Mouse (Mus musculus): ENCODE measurements at regions not wholly inside any gene's neighbourhood (a gene's known extent, or its start where the extent isn't known, plus 50 kb on each side); places are given as distances from the start of the nearest gene placed in this dataset.
A peak's percentile ranks its signal among the peaks of the same experiment; 100 is the strongest.

DNA sequence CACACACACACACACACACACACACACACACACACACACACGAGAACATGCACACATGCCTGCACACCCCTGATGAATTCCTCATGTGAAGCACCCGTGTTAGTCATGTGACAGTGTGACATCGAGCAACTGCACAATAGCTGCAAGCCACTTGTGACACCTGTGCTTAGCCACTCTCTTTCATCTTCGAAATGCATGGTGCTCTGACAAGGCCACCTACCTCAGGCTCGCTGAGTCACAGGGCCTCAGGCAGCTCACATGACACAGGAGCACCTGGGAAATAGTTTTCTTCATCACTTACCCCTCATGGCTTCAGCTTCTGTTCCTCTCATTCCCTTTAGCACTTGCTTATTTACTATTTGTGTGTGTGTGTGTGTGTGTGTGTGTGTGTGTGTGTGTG lies 213.4 kb upstream of the Zfp64 start:
- 80% methylated on average over 5 of the region's 5 CpGs for WGBS
- Histone ChIP-seq H3K27ac (replicated peaks; ENCODE audit: low read depth, low read length) (no peak overlapping the region), H3K9ac (replicated peaks; ENCODE audit: low read length) (no peak overlapping the region), H3K4me3 (replicated peaks; ENCODE audit: low read depth, low read length) (no peak overlapping the region), H3K27me3 (ENCODE audit: control insufficient read depth, insufficient read depth, low read length) (no peaks in the 10 kb centered on the region), H3K36me3 (ENCODE audit: control insufficient read depth, insufficient read depth, low read length) (no peaks in the 10 kb centered on the region), H3K4me1 (ENCODE audit: control insufficient read depth, insufficient read depth, low read length) (no peaks in the 10 kb centered on the region), H3K4me2 (ENCODE audit: low read length) (no peak overlapping the region), H3K9me3 (ENCODE audit: control insufficient read depth, low read length) (no peaks in the 10 kb centered on the region)
- DNase-seq (no peak), ATAC-seq (ENCODE audit: low FRiP score, low TSS enrichment) (no peak)

DNA sequence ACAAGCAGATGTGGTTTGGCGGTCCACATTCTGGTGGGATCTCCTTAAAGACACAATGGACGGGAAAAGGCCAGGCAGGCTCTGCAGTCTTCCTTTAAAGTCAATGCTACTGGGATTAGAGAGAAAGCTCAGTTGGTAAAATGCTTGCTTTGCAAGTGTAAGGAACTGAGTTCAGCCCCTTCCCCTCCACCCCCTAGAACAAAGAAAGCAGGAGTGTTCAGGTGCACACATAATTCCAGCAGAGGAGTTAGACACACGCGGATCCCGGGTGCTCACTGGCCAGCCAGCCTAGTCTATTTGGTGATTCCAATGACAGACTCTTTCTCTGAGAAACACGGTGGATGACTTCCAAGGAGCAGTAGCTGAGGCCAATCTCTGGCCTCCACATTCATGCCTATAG lies 213.0 kb upstream of the Zfp64 start:
- no peak overlapping the region for H3K27ac ChIP-seq (replicated peaks; ENCODE audit: low read depth, low read length)
- WGBS, result 72% methylated on average over 6 of the region's 6 CpGs

DNA sequence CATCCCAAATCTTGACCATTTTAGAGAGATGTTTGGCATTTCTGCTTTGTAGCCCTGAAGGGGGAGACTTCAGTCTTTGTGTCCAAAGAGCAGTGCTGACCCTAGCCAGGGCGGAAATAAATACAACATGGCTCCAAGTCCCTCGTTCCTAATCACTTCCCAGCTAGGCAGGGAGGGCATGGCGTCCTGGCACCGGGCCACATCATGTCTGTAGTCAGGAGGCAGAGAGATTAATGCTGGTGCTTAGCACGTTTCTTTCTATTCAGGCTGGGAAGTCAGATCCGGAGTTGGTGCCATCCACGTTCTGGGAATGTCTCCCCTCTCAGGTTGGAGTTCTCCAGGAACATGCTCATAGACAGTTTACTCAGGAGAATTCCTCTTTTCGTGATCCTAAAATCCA lies 206.3 kb upstream of the Zfp64 start:
- WGBS, result 80% methylated on average over 8 of the region's 8 CpGs
- Histone ChIP-seq H3K4me2 (ENCODE audit: low read length) (no peak overlapping the region), H3K4me1 (ENCODE audit: control insufficient read depth, insufficient read depth, low read length) (0 out of 2 replicates have a peak, but pooled peaks cover 6% of the 10 kb centered on the region), H3K4me3 (replicated peaks; ENCODE audit: low read depth, low read length) (no peak overlapping the region), H3K9me3 (ENCODE audit: control insufficient read depth, low read length) (no peaks in the 10 kb centered on the region), H3K36me3 (ENCODE audit: control insufficient read depth, insufficient read depth, low read length) (no peaks in the 10 kb centered on the region), H3K9ac (replicated peaks; ENCODE audit: low read length) (no peak overlapping the region), H3K27me3 (ENCODE audit: control insufficient read depth, insufficient read depth, low read length) (no peaks in the 10 kb centered on the region), H3K27ac (replicated peaks; ENCODE audit: low read depth, low read length) (no peak overlapping the region)
- ATAC-seq (ENCODE audit: low FRiP score, low TSS enrichment) (no peak), DNase-seq (no peak)

More for the DNA sequence above, 213.0 kb upstream of the Zfp64 start:
- no peaks in the 10 kb centered on the region for H3K9me3 ChIP-seq (ENCODE audit: control insufficient read depth, low read length)
- H3K36me3 ChIP-seq (ENCODE audit: control insufficient read depth, insufficient read depth, low read length), result no peaks in the 10 kb centered on the region
- no peak overlapping the region for H3K4me3 ChIP-seq (replicated peaks; ENCODE audit: low read depth, low read length)
- no peak overlapping the region for H3K9ac ChIP-seq (replicated peaks; ENCODE audit: low read length)
- no peaks in the 10 kb centered on the region for H3K27me3 ChIP-seq (ENCODE audit: control insufficient read depth, insufficient read depth, low read length)
- H3K4me1 ChIP-seq (ENCODE audit: control insufficient read depth, insufficient read depth, low read length), result no peaks in the 10 kb centered on the region
- DNase-seq, result no peak
- no peak overlapping the region for H3K4me2 ChIP-seq (ENCODE audit: low read length)
- no peak for ATAC-seq (ENCODE audit: low FRiP score, low TSS enrichment)

DNA sequence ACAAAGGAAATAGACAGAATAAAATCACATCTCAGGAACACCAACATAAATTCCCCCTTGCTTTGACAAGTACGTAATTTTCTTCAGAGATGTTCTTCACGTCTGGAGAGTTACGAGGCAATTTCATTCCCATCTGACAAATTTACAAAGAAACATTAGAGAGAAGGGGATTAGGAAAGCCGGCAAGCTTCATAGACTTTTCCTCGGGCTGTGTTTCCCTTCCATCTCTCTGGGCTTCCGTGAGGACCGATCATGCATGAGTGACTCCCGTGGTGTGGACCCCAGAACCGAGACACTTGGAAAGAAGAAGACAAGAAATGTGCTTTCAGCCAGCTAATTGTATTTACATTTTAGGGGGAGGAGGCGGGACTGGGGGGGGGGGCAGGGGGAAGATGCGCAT lies 203.4 kb upstream of the Zfp64 start:
- no peaks in the 10 kb centered on the region for H3K27me3 ChIP-seq (ENCODE audit: control insufficient read depth, insufficient read depth, low read length)
- no peak for ATAC-seq (ENCODE audit: low FRiP score, low TSS enrichment)
- no peak overlapping the region for H3K9ac ChIP-seq (replicated peaks; ENCODE audit: low read length)
- no peak overlapping the region for H3K4me3 ChIP-seq (replicated peaks; ENCODE audit: low read depth, low read length)
- H3K9me3 ChIP-seq (ENCODE audit: control insufficient read depth, low read length), result no peaks in the 10 kb centered on the region
- H3K4me1 ChIP-seq (ENCODE audit: control insufficient read depth, insufficient read depth, low read length), result 0 out of 2 replicates have a peak, but pooled peaks cover 11% of the 10 kb centered on the region
- H3K36me3 ChIP-seq (ENCODE audit: control insufficient read depth, insufficient read depth, low read length), result no peaks in the 10 kb centered on the region
- DNase-seq, result peak; percentile 50
- 17% methylated on average over 11 of the region's 11 CpGs for WGBS
- H3K4me2 ChIP-seq (ENCODE audit: low read length), result peak overlapping the region; percentile 42
- H3K27ac ChIP-seq (replicated peaks; ENCODE audit: low read depth, low read length), result no peak overlapping the region; the same call in 1 of the 2 replicates

DNA sequence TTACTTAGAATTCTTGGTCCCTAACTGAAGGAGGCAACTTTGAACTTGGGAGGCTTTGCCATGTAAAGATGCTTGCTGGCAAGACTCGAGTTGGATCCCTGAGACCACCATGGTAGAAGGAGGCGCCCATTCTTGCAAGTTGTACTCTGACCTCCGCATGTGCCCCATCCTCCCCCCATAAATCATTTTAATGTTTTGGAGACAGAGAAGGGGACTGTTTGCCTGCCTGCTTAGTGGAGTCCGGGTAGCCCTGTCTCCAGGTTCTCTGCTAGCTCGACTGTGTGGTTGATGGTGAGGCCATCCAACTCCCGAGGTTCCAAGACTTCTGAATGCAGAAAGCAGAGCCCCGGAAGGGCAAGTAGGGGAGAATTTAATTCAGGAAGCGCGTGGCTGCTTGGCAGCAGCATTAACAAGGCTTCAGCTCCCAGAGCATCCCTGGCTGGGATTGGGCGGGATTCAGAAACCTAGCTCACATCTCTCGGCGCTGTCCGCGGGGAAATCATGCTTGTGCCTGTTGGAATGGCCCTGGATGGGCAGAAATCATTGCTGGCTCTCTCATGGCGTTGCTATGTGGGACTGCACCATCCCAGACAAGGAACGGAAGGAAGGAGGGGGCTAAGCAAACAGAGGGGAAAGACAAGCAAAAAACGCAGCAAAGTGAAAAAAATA lies 202.8 kb upstream of the Zfp64 start:
- no peak overlapping the region for H3K9ac ChIP-seq (replicated peaks; ENCODE audit: low read length)
- peak overlapping the region; percentile 42 for H3K4me2 ChIP-seq (ENCODE audit: low read length)
- H3K36me3 ChIP-seq (ENCODE audit: control insufficient read depth, insufficient read depth, low read length), result no peaks in the 10 kb centered on the region
- ATAC-seq (ENCODE audit: low FRiP score, low TSS enrichment) (no peak), DNase-seq (peak; percentile 74)
- 49% methylated on average over 17 of the region's 17 CpGs for WGBS
- no peak overlapping the region for H3K4me3 ChIP-seq (replicated peaks; ENCODE audit: low read depth, low read length)
- peak overlapping the region; percentile 53 for H3K27ac ChIP-seq (replicated peaks; ENCODE audit: low read depth, low read length)
- H3K27me3 ChIP-seq (ENCODE audit: control insufficient read depth, insufficient read depth, low read length), result no peaks in the 10 kb centered on the region
- H3K4me1 ChIP-seq (ENCODE audit: control insufficient read depth, insufficient read depth, low read length), result 0 out of 2 replicates have a peak, but pooled peaks cover 11% of the 10 kb centered on the region
- no peaks in the 10 kb centered on the region for H3K9me3 ChIP-seq (ENCODE audit: control insufficient read depth, low read length)

DNA sequence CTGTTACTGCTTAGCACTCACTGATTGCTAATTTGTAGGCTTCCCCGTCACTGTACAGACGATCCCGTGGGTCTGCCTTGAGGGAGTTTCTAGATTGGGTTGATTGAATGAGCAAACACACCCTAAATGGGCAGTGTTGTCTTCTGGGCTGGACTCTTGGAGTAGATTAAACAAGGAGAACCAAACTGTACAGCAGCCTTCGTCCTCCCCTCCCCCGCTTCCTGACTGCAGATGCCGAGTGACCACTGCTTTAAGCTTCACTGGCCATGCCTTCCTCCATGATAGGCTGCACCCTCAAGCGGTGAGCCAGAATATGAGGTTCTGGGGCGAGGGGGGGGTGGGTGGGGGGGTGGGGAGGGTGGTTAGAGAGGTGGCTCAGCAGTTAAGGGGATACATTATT lies 201.5 kb upstream of the Zfp64 start:
- no peak for DNase-seq
- no peak for ATAC-seq (ENCODE audit: low FRiP score, low TSS enrichment)
- H3K4me3 ChIP-seq (replicated peaks; ENCODE audit: low read depth, low read length), result no peak overlapping the region
- H3K9ac ChIP-seq (replicated peaks; ENCODE audit: low read length), result no peak overlapping the region
- H3K9me3 ChIP-seq (ENCODE audit: control insufficient read depth, low read length), result no peaks in the 10 kb centered on the region
- 0 out of 2 replicates have a peak, but pooled peaks cover 11% of the 10 kb centered on the region for H3K4me1 ChIP-seq (ENCODE audit: control insufficient read depth, insufficient read depth, low read length)
- no peak overlapping the region for H3K4me2 ChIP-seq (ENCODE audit: low read length)
- H3K27me3 ChIP-seq (ENCODE audit: control insufficient read depth, insufficient read depth, low read length), result no peaks in the 10 kb centered on the region
- no peaks in the 10 kb centered on the region for H3K36me3 ChIP-seq (ENCODE audit: control insufficient read depth, insufficient read depth, low read length)
- no peak overlapping the region for H3K27ac ChIP-seq (replicated peaks; ENCODE audit: low read depth, low read length)
- WGBS, result 76% methylated on average over 8 of the region's 8 CpGs

DNA sequence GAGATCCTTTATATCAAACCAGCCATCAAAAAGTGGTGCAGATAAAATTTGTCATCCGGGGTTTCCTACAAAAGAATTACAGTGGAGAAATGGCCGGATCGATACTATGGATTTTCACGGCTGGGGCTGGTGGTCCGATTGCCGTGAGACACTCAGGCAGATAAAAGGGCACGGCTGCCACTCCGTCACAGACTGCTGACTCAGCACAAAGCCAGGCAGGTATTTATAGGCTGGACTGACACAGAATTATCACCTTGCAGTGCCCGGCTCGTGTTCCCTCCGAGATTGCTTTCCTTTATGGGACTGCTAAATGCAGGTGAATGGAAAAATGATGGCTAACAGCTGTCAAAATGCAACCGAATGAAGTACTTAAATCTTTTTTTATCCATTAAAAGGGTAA lies 199.5 kb upstream of the Zfp64 start:
- Histone ChIP-seq H3K9me3 (ENCODE audit: control insufficient read depth, low read length) (no peaks in the 10 kb centered on the region), H3K27me3 (ENCODE audit: control insufficient read depth, insufficient read depth, low read length) (no peaks in the 10 kb centered on the region), H3K4me2 (ENCODE audit: low read length) (no peak overlapping the region), H3K27ac (replicated peaks; ENCODE audit: low read depth, low read length) (no peak overlapping the region), H3K4me3 (replicated peaks; ENCODE audit: low read depth, low read length) (no peak overlapping the region), H3K9ac (replicated peaks; ENCODE audit: low read length) (no peak overlapping the region), H3K4me1 (ENCODE audit: control insufficient read depth, insufficient read depth, low read length) (0 out of 2 replicates have a peak, but pooled peaks cover 11% of the 10 kb centered on the region), H3K36me3 (ENCODE audit: control insufficient read depth, insufficient read depth, low read length) (no peaks in the 10 kb centered on the region)
- 70% methylated on average over 12 of the region's 12 CpGs for WGBS
- ATAC-seq (ENCODE audit: low FRiP score, low TSS enrichment) (no peak), DNase-seq (peak; percentile 58)

DNA sequence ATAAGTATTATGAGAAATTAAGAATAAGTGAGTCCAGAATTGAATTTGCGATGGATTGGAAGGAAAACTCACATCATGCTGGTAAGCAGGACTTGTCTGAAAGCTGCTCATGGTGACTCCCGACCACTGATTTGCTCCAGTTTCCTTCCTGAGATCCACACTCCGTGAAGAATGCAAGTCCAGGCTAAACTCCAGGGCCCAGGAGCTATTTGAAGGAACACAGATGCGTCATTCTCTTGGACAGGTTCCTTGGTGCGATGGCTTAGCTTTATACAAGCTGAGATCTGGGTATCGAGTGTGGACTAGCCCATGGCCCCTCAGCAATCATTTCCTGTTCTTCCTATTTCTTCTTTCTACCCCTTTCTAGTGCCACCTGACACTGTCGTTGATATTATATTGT lies 192.3 kb upstream of the Zfp64 start:
- ATAC-seq (ENCODE audit: low FRiP score, low TSS enrichment), result no peak
- no peak overlapping the region for H3K4me3 ChIP-seq (replicated peaks; ENCODE audit: low read depth, low read length)
- WGBS, result 87% methylated on average over 7 of the region's 7 CpGs

DNA sequence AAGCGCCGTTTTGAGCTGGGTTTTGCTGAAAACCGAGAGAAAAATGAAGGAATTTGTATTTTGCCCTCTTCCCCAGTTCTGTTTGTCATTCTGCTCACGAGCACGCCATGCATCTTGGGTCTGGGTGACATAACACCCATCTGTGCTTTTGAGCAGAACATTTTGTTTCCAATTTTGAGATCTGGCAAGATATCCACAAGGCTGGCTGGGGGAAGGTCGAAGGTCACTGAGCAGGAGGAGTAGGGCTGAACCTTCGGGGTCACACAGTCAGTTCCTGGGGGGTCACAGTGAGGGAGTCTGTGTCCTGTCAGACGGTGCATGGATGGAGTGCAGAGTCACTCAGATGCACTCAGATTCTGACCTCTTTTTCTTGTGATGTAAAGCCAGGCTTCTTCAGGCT lies 186.8 kb upstream of the Zfp64 start:
- Histone ChIP-seq H3K36me3 (ENCODE audit: control insufficient read depth, insufficient read depth, low read length) (no peaks in the 10 kb centered on the region), H3K4me2 (ENCODE audit: low read length) (no peak overlapping the region), H3K9me3 (ENCODE audit: control insufficient read depth, low read length) (no peaks in the 10 kb centered on the region), H3K4me1 (ENCODE audit: control insufficient read depth, insufficient read depth, low read length) (no peaks in the 10 kb centered on the region), H3K27ac (replicated peaks; ENCODE audit: low read depth, low read length) (no peak overlapping the region), H3K4me3 (replicated peaks; ENCODE audit: low read depth, low read length) (no peak overlapping the region), H3K27me3 (ENCODE audit: control insufficient read depth, insufficient read depth, low read length) (no peaks in the 10 kb centered on the region), H3K9ac (replicated peaks; ENCODE audit: low read length) (no peak overlapping the region)
- ATAC-seq (ENCODE audit: low FRiP score, low TSS enrichment) (no peak), DNase-seq (no peak)
- WGBS, result 84% methylated on average over 8 of the region's 8 CpGs

More for the DNA sequence above, 192.3 kb upstream of the Zfp64 start:
- Histone ChIP-seq H3K9me3 (ENCODE audit: control insufficient read depth, low read length) (no peaks in the 10 kb centered on the region), H3K36me3 (ENCODE audit: control insufficient read depth, insufficient read depth, low read length) (no peaks in the 10 kb centered on the region), H3K27ac (replicated peaks; ENCODE audit: low read depth, low read length) (no peak overlapping the region), H3K9ac (replicated peaks; ENCODE audit: low read length) (no peak overlapping the region), H3K27me3 (ENCODE audit: control insufficient read depth, insufficient read depth, low read length) (no peaks in the 10 kb centered on the region), H3K4me1 (ENCODE audit: control insufficient read depth, insufficient read depth, low read length) (no peaks in the 10 kb centered on the region), H3K4me2 (ENCODE audit: low read length) (no peak overlapping the region)
- no peak for DNase-seq

Data from midbrain, embryonic 14.5 days (tissue).